Mouse (Mus musculus): ENCODE results near the gene Sfxn2. TPM values are rescaled to one million over a fixed set of nuclear protein-coding genes. Genes with fewer than 3 reads are reported as not detected.

Sfxn2 gene
- total and polyA plus RNA-seq, 2 experiments from 2014 or later: 4.2 to 5.1 TPM

DNA sequence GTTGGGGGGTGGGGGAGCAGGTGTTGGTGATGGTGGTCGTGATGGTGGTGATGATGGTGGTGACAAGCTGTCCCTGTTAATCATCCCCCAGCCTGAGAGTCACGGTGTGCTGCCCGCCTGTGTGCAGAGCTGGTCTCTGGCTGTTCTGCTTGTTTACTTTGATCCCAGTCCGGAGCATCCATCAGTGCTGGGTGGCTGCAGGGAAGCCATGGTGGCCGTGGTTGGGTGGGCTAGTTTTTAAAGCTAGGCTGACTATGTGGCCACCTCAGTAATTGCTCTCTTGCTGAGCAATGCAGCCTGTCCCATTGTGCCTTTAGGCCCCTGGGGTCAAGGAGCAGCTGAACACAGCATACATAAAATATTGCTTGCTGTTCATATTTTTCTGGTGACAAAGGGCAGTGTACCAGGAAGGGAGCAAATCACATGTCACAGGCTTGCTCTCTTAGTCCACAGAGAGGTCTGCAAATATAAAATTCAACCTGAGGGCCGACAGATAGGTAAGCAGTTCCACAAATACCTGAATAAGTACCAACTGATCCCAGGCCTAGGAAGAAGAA lies 38.5 kb upstream of the Sfxn2 start:
- no peak overlapping the region for H3K9ac ChIP-seq (replicated peaks; ENCODE audit: low read depth, low read length)
- no peaks in the 10 kb centered on the region for H3K9me3 ChIP-seq (replicated peaks; ENCODE audit: control insufficient read depth, low read length)
- H3K4me3 ChIP-seq (ENCODE audit: low read depth, low read length): no peak overlapping the region
- 61% methylated on average over 6 of the region's 6 CpGs for WGBS
- no peak overlapping the region for H3K27ac ChIP-seq (ENCODE audit: low read depth)
- no peak for ATAC-seq (ENCODE audit: insufficient read depth, low read depth)
- peaks cover 26% of the 10 kb centered on the region for H3K4me1 ChIP-seq (ENCODE audit: control insufficient read depth, insufficient read depth)
- no peak overlapping the region for H3K4me2 ChIP-seq (ENCODE audit: low read depth, low read length)
- H3K27me3 ChIP-seq (ENCODE audit: control insufficient read depth, insufficient read depth, low read length): no peaks in the 10 kb centered on the region
- no peaks in the 10 kb centered on the region for H3K36me3 ChIP-seq (replicated peaks; ENCODE audit: control insufficient read depth, insufficient read depth, low read length)
- TF ChIP-seq CTCF (IDR thresholded peaks at IDR 0.05; ENCODE audit: low read depth) (no peak), EP300 (IDR thresholded peaks at IDR 0.05; ENCODE audit: low read depth) (no peak)
- DNase-seq (ENCODE audit: low spot score): no peak

DNA sequence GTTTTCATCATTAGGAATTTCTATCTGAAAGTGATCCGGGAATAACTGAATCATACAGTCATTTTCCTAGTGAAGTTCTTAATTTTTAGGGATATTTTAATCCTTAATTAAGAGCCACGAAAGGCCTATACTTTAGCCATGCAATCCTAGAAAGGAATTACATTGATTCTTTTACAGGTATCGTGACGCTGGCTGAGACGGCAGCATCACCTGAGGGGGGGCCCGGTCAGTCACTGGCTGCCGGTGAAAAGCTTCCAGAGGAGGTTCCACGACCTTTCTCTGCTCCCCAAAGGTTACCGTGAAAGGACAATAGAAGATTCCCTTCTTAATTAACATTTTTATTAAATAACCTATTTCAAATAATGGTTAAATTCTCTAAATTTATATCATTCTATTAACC lies 35.8 kb upstream of the Sfxn2 start:
- no peak overlapping the region for H3K4me2 ChIP-seq (ENCODE audit: low read depth, low read length)
- no peaks in the 10 kb centered on the region for H3K9me3 ChIP-seq (replicated peaks; ENCODE audit: control insufficient read depth, low read length)
- H3K9ac ChIP-seq (replicated peaks; ENCODE audit: low read depth, low read length): no peak overlapping the region
- TF ChIP-seq CTCF (IDR thresholded peaks at IDR 0.05; ENCODE audit: low read depth) (no peak), EP300 (IDR thresholded peaks at IDR 0.05; ENCODE audit: low read depth) (no peak)
- no peak overlapping the region for H3K27ac ChIP-seq (ENCODE audit: low read depth)
- H3K4me1 ChIP-seq (ENCODE audit: control insufficient read depth, insufficient read depth): 0 out of 2 replicates have a peak, but pooled peaks cover 6% of the 10 kb centered on the region
- no peak overlapping the region for H3K4me3 ChIP-seq (ENCODE audit: low read depth, low read length)
- no peak for DNase-seq (ENCODE audit: low spot score)
- ATAC-seq (ENCODE audit: insufficient read depth, low read depth): no peak
- WGBS: 90% methylated on average over 9 of the region's 9 CpGs
- H3K36me3 ChIP-seq (replicated peaks; ENCODE audit: control insufficient read depth, insufficient read depth, low read length): peaks cover 20% of the 10 kb centered on the region
- H3K27me3 ChIP-seq (ENCODE audit: control insufficient read depth, insufficient read depth, low read length): no peaks in the 10 kb centered on the region

- Histone ChIP-seq H3K9ac (replicated peaks; ENCODE audit: low read depth, low read length) (no peak overlapping the region), H3K9me3 (replicated peaks; ENCODE audit: control insufficient read depth, low read length) (no peaks in the 10 kb centered on the region), H3K4me3 (ENCODE audit: low read depth, low read length) (no peak overlapping the region), H3K4me1 (ENCODE audit: control insufficient read depth, insufficient read depth) (0 out of 2 replicates have a peak, but pooled peaks cover under 1% of the 10 kb centered on the region), H3K36me3 (replicated peaks; ENCODE audit: control insufficient read depth, insufficient read depth, low read length) (peaks cover 23% of the 10 kb centered on the region), H3K4me2 (ENCODE audit: low read depth, low read length) (no peak overlapping the region), H3K27ac (ENCODE audit: low read depth) (no peak overlapping the region), H3K27me3 (ENCODE audit: control insufficient read depth, insufficient read depth, low read length) (no peaks in the 10 kb centered on the region)
- DNase-seq (ENCODE audit: low spot score): no peak
- 84% methylated on average over 6 of the region's 6 CpGs for WGBS
- ATAC-seq (ENCODE audit: insufficient read depth, low read depth): no peak
- TF ChIP-seq CTCF (IDR thresholded peaks at IDR 0.05; ENCODE audit: low read depth) (peak; percentile 50), EP300 (IDR thresholded peaks at IDR 0.05; ENCODE audit: low read depth) (no peak)
These were observed 35.0 kb upstream of the Sfxn2 start for GRCm38 (mm10) chr19:46538213-46538612.

- Histone ChIP-seq H3K4me1 (ENCODE audit: control insufficient read depth, insufficient read depth) (no peaks in the 10 kb centered on the region), H3K9me3 (replicated peaks; ENCODE audit: control insufficient read depth, low read length) (no peaks in the 10 kb centered on the region), H3K4me3 (ENCODE audit: low read depth, low read length) (no peak overlapping the region), H3K27me3 (ENCODE audit: control insufficient read depth, insufficient read depth, low read length) (no peaks in the 10 kb centered on the region), H3K4me2 (ENCODE audit: low read depth, low read length) (no peak overlapping the region), H3K27ac (ENCODE audit: low read depth) (no peak overlapping the region), H3K9ac (replicated peaks; ENCODE audit: low read depth, low read length) (no peak overlapping the region), H3K36me3 (replicated peaks; ENCODE audit: control insufficient read depth, insufficient read depth, low read length) (peaks cover 23% of the 10 kb centered on the region)
- 86% methylated on average over 8 of the region's 8 CpGs for WGBS
- DNase-seq (ENCODE audit: low spot score): no peak
- TF ChIP-seq CTCF (IDR thresholded peaks at IDR 0.05; ENCODE audit: low read depth): no peak
- TF ChIP-seq EP300 (IDR thresholded peaks at IDR 0.05; ENCODE audit: low read depth): no peak
- no peak for ATAC-seq (ENCODE audit: insufficient read depth, low read depth)
These were observed 30.4 kb upstream of the Sfxn2 start for GRCm38 (mm10) chr19:46542750-46543149.

DNA sequence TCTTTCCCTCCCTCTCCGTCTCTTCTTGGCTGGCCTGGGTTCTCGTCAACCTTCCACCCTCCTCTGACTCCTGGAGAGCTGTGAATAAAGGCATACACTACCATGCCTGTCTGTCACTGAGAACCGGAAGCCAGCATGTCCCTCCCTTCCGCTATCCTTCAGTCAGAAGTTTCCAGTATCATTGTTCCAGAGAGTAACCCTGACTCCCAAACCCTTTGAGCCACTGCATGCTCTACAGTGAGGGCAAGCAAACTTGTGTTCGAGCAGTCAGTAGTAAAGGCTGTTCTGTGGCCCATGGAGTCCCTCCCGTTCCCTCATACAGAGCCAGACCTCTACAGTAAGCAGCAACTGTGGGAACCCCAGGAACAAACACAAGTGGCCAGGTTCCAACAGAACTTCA lies 25.6 kb upstream of the Sfxn2 start:
- no peak for TF ChIP-seq CTCF (IDR thresholded peaks at IDR 0.05; ENCODE audit: low read depth)
- no peak for TF ChIP-seq EP300 (IDR thresholded peaks at IDR 0.05; ENCODE audit: low read depth)
- Histone ChIP-seq H3K27ac (ENCODE audit: low read depth) (0 out of 2 replicates have a peak overlapping the region, but pooled peaks have one; percentile 46), H3K9ac (replicated peaks; ENCODE audit: low read depth, low read length) (no peak overlapping the region; the same call in 1 of the 2 replicates), H3K4me2 (ENCODE audit: low read depth, low read length) (no peak overlapping the region), H3K36me3 (replicated peaks; ENCODE audit: control insufficient read depth, insufficient read depth, low read length) (peaks cover 34% of the 10 kb centered on the region), H3K27me3 (ENCODE audit: control insufficient read depth, insufficient read depth, low read length) (no peaks in the 10 kb centered on the region), H3K9me3 (replicated peaks; ENCODE audit: control insufficient read depth, low read length) (no peaks in the 10 kb centered on the region), H3K4me3 (ENCODE audit: low read depth, low read length) (no peak overlapping the region), H3K4me1 (ENCODE audit: control insufficient read depth, insufficient read depth) (no peaks in the 10 kb centered on the region)
- WGBS: 69% methylated on average over 6 of the region's 6 CpGs
- DNase-seq (ENCODE audit: low spot score) (no peak), ATAC-seq (ENCODE audit: insufficient read depth, low read depth) (peak; percentile 44; the same call in 1 of the 2 replicates)

- Histone ChIP-seq H3K27ac (ENCODE audit: low read depth) (0 out of 2 replicates have a peak overlapping the region, but pooled peaks have one; percentile 46), H3K4me1 (ENCODE audit: control insufficient read depth, insufficient read depth) (no peaks in the 10 kb centered on the region), H3K9me3 (replicated peaks; ENCODE audit: control insufficient read depth, low read length) (no peaks in the 10 kb centered on the region), H3K4me3 (ENCODE audit: low read depth, low read length) (no peak overlapping the region), H3K36me3 (replicated peaks; ENCODE audit: control insufficient read depth, insufficient read depth, low read length) (peaks cover 33% of the 10 kb centered on the region), H3K4me2 (ENCODE audit: low read depth, low read length) (no peak overlapping the region), H3K27me3 (ENCODE audit: control insufficient read depth, insufficient read depth, low read length) (no peaks in the 10 kb centered on the region), H3K9ac (replicated peaks; ENCODE audit: low read depth, low read length) (no peak overlapping the region; the same call in 1 of the 2 replicates)
- DNase-seq (ENCODE audit: low spot score) (no peak), ATAC-seq (ENCODE audit: insufficient read depth, low read depth) (no peak)
- no peak for TF ChIP-seq EP300 (IDR thresholded peaks at IDR 0.05; ENCODE audit: low read depth)
- no peak for TF ChIP-seq CTCF (IDR thresholded peaks at IDR 0.05; ENCODE audit: low read depth)
- 75% methylated on average over 10 of the region's 10 CpGs for WGBS
These were observed 25.1 kb upstream of the Sfxn2 start for GRCm38 (mm10) chr19:46548110-46548509.

Data from heart, postnatal 0 days (tissue).